Mouse (Mus musculus) spleen, adult 10 weeks (tissue): ENCODE measurements around the gene Prss27. TPM values are rescaled to one million over a fixed set of nuclear protein-coding genes. Genes with fewer than 3 reads are reported as not detected.

Experiments
- polyA plus RNA-seq: library from polyadenylated mRNA; stranded (reverse); fragments of 350-450 nt; fragmentation: Illumina TruSeq; extraction: RNeasy Lipid Tissue Mini Kit (QIAGEN cat#74804); gene quantifications from one replicate; pipeline ENCODE4 v1.2.3, GENCODE M21; 2015; ENCODE audit warnings: low replicate concordance; ENCODE audit not compliant: insufficient read depth

The Prss27 gene
- polyA plus RNA-seq, result not detected

DNA sequence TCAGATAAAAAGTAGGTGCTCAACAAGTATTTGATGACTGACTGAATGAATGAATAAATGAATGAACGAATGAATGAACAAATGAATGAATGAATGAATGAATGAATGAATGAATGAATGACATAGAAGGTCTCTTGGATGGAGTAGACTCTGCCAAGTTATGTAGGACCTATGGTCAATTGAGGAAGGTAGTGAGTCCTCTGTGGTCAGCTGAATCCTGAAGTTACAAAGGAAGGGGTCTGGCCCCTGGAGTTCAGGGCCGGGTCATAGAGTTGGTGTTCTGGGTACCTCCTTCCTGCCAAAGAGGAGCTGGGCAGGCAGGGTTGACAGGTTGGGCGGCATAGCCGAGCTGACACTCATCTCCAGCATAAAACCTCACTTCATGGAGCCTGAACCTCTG, at the start of gene Prss27:
Prss27 (plus strand) TSS at position 301 of the 400 bp plus-strand sequence.

GRCm38 (mm10) chr17:23997901-23998300, 40.0 kb upstream of the Prss27 start, which contains the start of gene Prss22:
Gene Prss22 (minus strand): TSS chr17:23998100.

DNA sequence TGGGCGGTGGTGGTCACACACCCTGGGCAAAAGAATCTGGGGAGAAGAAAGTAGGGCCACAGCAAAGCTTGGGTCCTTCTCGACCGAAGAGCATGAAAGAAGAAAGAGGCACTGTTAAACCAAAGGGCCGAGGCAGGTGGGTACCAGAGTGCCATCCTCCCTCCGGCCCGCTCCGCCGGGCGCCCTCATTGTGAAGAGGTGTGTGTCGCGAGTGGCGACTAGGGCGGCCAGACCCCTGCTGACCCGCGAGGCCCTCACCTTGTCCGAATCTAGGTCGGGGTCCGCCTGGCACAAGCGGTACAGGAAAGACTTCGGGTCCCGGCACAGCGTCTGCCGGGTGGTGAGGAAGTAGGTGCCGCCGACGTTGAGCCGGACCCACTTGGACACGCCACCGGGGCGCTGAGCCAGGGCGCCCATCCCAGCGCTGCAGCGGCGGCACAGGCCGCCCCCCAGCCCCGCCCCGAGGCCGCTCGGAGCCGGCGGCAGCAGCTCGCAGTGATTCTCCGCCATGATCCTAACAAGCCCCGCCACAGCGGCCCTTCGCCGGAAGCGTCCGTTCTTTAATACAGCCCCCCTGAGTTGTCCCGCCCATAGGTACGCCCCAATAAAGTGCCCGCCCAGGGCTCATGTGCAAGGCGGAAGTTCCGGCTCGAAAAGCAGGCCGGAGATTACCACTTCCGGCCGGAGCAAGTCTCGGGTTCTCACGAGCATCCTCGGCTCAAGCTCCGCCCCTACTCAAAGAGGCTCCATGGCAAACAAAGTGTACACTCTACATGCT, 35.2 kb downstream of the Prss27 start, which contains the start of gene Kctd5:
Kctd5 (minus strand) TSS at position 567 of the 778 bp plus-strand sequence.

Other genes starting within 250 kb of the Prss27 start
- 445 TPM for gene Srrm2, start 247.6 kb upstream of the Prss27 start, polyA plus RNA-seq
- gene Elob, start 209.0 kb upstream of the Prss27 start, polyA plus RNA-seq, result 39.3 TPM
- gene Prss33, start 202.1 kb upstream of the Prss27 start, polyA plus RNA-seq, result not detected
- gene Prss32, start 194.3 kb upstream of the Prss27 start, polyA plus RNA-seq, result not detected
- 0.12 TPM for gene Prss41, start 194.0 kb upstream of the Prss27 start, polyA plus RNA-seq
- gene Prss21, start 170.1 kb upstream of the Prss27 start, polyA plus RNA-seq, result not detected
- not detected for gene Dcpp1, start 157.3 kb upstream of the Prss27 start, polyA plus RNA-seq
- not detected for gene Dcpp2, start 157.3 kb upstream of the Prss27 start, polyA plus RNA-seq
- gene Dcpp3, start 120.7 kb upstream of the Prss27 start, polyA plus RNA-seq, result not detected
- not detected for gene Sbp, start 96.5 kb upstream of the Prss27 start, polyA plus RNA-seq
- gene Sbpl, start 82.9 kb upstream of the Prss27 start, polyA plus RNA-seq, result not detected
- 11.0 TPM for gene Prss30, start 57.6 kb upstream of the Prss27 start, polyA plus RNA-seq
- gene Prss22, start 40.0 kb upstream of the Prss27 start, polyA plus RNA-seq, result not detected
- 19.9 TPM for gene Kctd5, start 35.3 kb downstream of the Prss27 start, polyA plus RNA-seq
- 44.5 TPM for gene Pdpk1, start 112.8 kb downstream of the Prss27 start, polyA plus RNA-seq
- gene Amdhd2, start 125.6 kb downstream of the Prss27 start, polyA plus RNA-seq, result 10.0 TPM
- gene Atp6v0c, start 131.6 kb downstream of the Prss27 start, polyA plus RNA-seq, result 93.7 TPM
- 3.2 TPM for gene Tbc1d24, start 167.4 kb downstream of the Prss27 start, polyA plus RNA-seq
- 0.25 TPM for gene Ntn3, start 171.4 kb downstream of the Prss27 start, polyA plus RNA-seq
- 5.4 TPM for gene Tedc2, start 182.7 kb downstream of the Prss27 start, polyA plus RNA-seq
- gene Ccnf, start 213.3 kb downstream of the Prss27 start, polyA plus RNA-seq, result 6.5 TPM